Mouse (Mus musculus): ENCODE measurements around the gene Abi3. TPM values are rescaled to one million over a fixed set of nuclear protein-coding genes. Genes with fewer than 3 reads are reported as not detected.

The Abi3 gene
- polyA plus RNA-seq, 1 experiment, result 1.1 TPM

- Histone ChIP-seq H3K4me3 (ENCODE audit: insufficient read depth, low read length) (peak overlapping the region; percentile 65), H3K4me1 (ENCODE audit: control insufficient read depth, insufficient read depth, low read length) (0 out of 2 replicates have a peak, but pooled peaks cover 2% of the 10 kb centered on the region), H3K27ac (ENCODE audit: insufficient read depth, low read length) (peak overlapping the region; percentile 38)
- no peak for TF ChIP-seq CTCF (IDR thresholded peaks at IDR 0.05; ENCODE audit: borderline replicate concordance, insufficient read depth, low read length)
- TF ChIP-seq POLR2A (IDR thresholded peaks at IDR 0.05; ENCODE audit: low read depth, low read length), result peak; percentile 42
Observed at GRCm38 (mm10) chr11:95858528-95859467, 16.5 kb upstream of the Abi3 start.

- Histone ChIP-seq H3K27ac (ENCODE audit: insufficient read depth, low read length) (peak overlapping the region; percentile 13; the same call in 1 of the 2 replicates), H3K4me3 (ENCODE audit: insufficient read depth, low read length) (peak overlapping the region; percentile 53), H3K4me1 (ENCODE audit: control insufficient read depth, insufficient read depth, low read length) (0 out of 2 replicates have a peak, but pooled peaks cover 2% of the 10 kb centered on the region)
- TF ChIP-seq CTCF (IDR thresholded peaks at IDR 0.05; ENCODE audit: borderline replicate concordance, insufficient read depth, low read length) (no peak), POLR2A (IDR thresholded peaks at IDR 0.05; ENCODE audit: low read depth, low read length) (no peak)
Observed at GRCm38 (mm10) chr11:95857716-95858527, 15.6 kb upstream of the Abi3 start.

- Histone ChIP-seq H3K4me1 (ENCODE audit: control insufficient read depth, insufficient read depth, low read length) (0 out of 2 replicates have a peak, but pooled peaks cover 2% of the 10 kb centered on the region), H3K4me3 (ENCODE audit: insufficient read depth, low read length) (no peak overlapping the region), H3K27ac (ENCODE audit: insufficient read depth, low read length) (no peak overlapping the region)
- TF ChIP-seq CTCF (IDR thresholded peaks at IDR 0.05; ENCODE audit: borderline replicate concordance, insufficient read depth, low read length), result no peak
- TF ChIP-seq POLR2A (IDR thresholded peaks at IDR 0.05; ENCODE audit: low read depth, low read length), result no peak
Observed at GRCm38 (mm10) chr11:95857306-95857705, 15.0 kb upstream of the Abi3 start.

GRCm38 (mm10) chr11:95853684-95854083 lies 11.4 kb upstream of the Abi3 start:
- TF ChIP-seq CTCF (IDR thresholded peaks at IDR 0.05; ENCODE audit: borderline replicate concordance, insufficient read depth, low read length) (peak; percentile 87), POLR2A (IDR thresholded peaks at IDR 0.05; ENCODE audit: low read depth, low read length) (no peak)
- Histone ChIP-seq H3K4me3 (ENCODE audit: insufficient read depth, low read length) (no peak overlapping the region), H3K4me1 (ENCODE audit: control insufficient read depth, insufficient read depth, low read length) (0 out of 2 replicates have a peak, but pooled peaks cover 2% of the 10 kb centered on the region), H3K27ac (ENCODE audit: insufficient read depth, low read length) (no peak overlapping the region)

GRCm38 (mm10) chr11:95850898-95851297 lies 8.6 kb upstream of the Abi3 start:
- Histone ChIP-seq H3K4me3 (ENCODE audit: insufficient read depth, low read length) (no peak overlapping the region), H3K27ac (ENCODE audit: insufficient read depth, low read length) (no peak overlapping the region), H3K4me1 (ENCODE audit: control insufficient read depth, insufficient read depth, low read length) (no peaks in the 10 kb centered on the region)
- TF ChIP-seq POLR2A (IDR thresholded peaks at IDR 0.05; ENCODE audit: low read depth, low read length) (no peak), CTCF (IDR thresholded peaks at IDR 0.05; ENCODE audit: borderline replicate concordance, insufficient read depth, low read length) (no peak)

GRCm38 (mm10) chr11:95844935-95845334 lies 2.7 kb upstream of the Abi3 start:
- Histone ChIP-seq H3K4me1 (ENCODE audit: control insufficient read depth, insufficient read depth, low read length) (no peaks in the 10 kb centered on the region), H3K27ac (ENCODE audit: insufficient read depth, low read length) (no peak overlapping the region), H3K4me3 (ENCODE audit: insufficient read depth, low read length) (no peak overlapping the region)
- TF ChIP-seq POLR2A (IDR thresholded peaks at IDR 0.05; ENCODE audit: low read depth, low read length), result no peak
- no peak for TF ChIP-seq CTCF (IDR thresholded peaks at IDR 0.05; ENCODE audit: borderline replicate concordance, insufficient read depth, low read length)

- TF ChIP-seq CTCF (IDR thresholded peaks at IDR 0.05; ENCODE audit: borderline replicate concordance, insufficient read depth, low read length) (no peak), POLR2A (IDR thresholded peaks at IDR 0.05; ENCODE audit: low read depth, low read length) (no peak)
- H3K27ac ChIP-seq (ENCODE audit: insufficient read depth, low read length), result no peak overlapping the region
- H3K4me1 ChIP-seq (ENCODE audit: control insufficient read depth, insufficient read depth, low read length), result no peaks in the 10 kb centered on the region
- H3K4me3 ChIP-seq (ENCODE audit: insufficient read depth, low read length), result no peak overlapping the region
Observed at GRCm38 (mm10) chr11:95843421-95843950, 1.2 kb upstream of the Abi3 start.

- H3K4me3 ChIP-seq (ENCODE audit: insufficient read depth, low read length), result no peak overlapping the region
- TF ChIP-seq CTCF (IDR thresholded peaks at IDR 0.05; ENCODE audit: borderline replicate concordance, insufficient read depth, low read length) (no peak), POLR2A (IDR thresholded peaks at IDR 0.05; ENCODE audit: low read depth, low read length) (no peak)
- no peak overlapping the region for H3K27ac ChIP-seq (ENCODE audit: insufficient read depth, low read length)
- H3K4me1 ChIP-seq (ENCODE audit: control insufficient read depth, insufficient read depth, low read length), result no peaks in the 10 kb centered on the region
Observed at GRCm38 (mm10) chr11:95842953-95843352, 677 bp upstream of the Abi3 start.

GRCm38 (mm10) chr11:95841498-95841830 lies 812 bp downstream of the Abi3 start:
- TF ChIP-seq CTCF (IDR thresholded peaks at IDR 0.05; ENCODE audit: borderline replicate concordance, insufficient read depth, low read length), result no peak
- Histone ChIP-seq H3K27ac (ENCODE audit: insufficient read depth, low read length) (no peak overlapping the region), H3K4me3 (ENCODE audit: insufficient read depth, low read length) (no peak overlapping the region), H3K4me1 (ENCODE audit: control insufficient read depth, insufficient read depth, low read length) (0 out of 2 replicates have a peak, but pooled peaks cover 4% of the 10 kb centered on the region)
